Mouse (Mus musculus) cerebellum, adult 11-12 months (tissue): ENCODE measurements at regions not wholly inside any gene's neighbourhood (a gene's known extent, or its start where the extent isn't known, plus 50 kb on each side); places are given as distances from the start of the nearest gene placed in this dataset.

Experiments used
- DNase-seq: peaks from one replicate; pipeline ENCODE4 v3.0.0; 2022

GRCm38 (mm10) chr13:81852309-81852978 is 69.6 kb downstream of the Cetn3 start:
- no peak for DNase-seq

- DNase-seq, result no peak
Observed at GRCm38 (mm10) chr13:81856072-81856471, 73.2 kb downstream of the Cetn3 start.

DNA sequence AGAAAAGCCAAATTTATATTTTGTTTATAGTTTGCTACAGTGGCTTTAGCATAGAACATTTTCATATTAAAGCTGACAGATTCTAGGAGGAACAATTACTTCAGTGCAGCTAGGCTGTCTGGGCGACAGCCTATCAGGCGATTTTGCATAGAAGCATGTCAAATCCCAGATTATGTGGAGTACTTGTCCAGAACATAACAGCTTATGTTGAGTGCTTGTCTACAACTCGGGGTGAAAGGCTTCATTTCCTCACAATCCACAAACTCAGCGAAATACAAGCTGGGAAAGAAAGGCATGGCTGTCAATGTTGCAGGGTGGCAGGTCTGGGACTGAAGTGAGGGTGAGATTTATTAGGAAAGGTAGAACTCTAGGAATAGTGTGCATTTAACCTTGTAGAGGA is 77.8 kb downstream of the Cetn3 start:
- DNase-seq, result no peak

DNA sequence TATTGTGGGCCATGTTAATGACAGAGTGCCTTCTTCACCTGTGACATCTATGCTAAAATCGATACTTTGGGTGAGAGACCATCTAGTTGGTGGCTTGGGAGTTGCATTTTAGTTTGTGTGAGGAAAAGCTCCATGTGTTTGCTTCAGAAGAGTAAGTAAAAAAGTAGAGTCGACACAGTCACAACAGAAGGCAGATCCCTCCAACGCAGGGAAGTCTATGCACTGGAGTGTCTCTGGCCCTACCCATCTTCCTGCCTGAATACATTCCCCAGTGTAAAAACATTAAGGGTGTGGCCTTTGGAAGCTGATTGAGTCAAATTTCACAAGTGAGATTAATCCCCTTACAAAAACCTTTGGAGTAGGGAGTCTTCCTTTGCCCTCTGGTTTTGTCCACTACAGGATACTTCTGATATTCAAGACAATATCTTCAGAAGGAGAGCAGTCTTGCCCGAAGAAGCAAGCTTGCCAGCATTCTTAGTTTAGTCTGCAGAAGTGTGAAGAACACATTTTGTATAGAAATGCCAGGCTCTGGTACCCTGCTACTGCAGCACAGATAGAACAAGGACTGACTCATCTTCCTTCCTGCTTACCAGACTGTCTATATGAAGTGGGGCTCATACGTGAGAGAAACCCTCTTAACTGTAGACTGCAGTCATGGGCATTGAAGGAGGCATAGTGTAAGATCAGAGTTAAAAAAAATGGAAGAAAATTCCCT is 79.2 kb downstream of the Cetn3 start:
- no peak for DNase-seq

GRCm38 (mm10) chr13:81871226-81871625 is 88.3 kb downstream of the Cetn3 start:
- DNase-seq, result no peak

- DNase-seq, result no peak
Observed at GRCm38 (mm10) chr13:81885879-81886278, 103.0 kb downstream of the Cetn3 start.

GRCm38 (mm10) chr13:81930266-81930665 is 147.4 kb downstream of the Cetn3 start:
- DNase-seq, result no peak

- DNase-seq, result no peak
Observed at GRCm38 (mm10) chr13:81931199-81931598, 148.3 kb downstream of the Cetn3 start.

- DNase-seq, result no peak
Observed at GRCm38 (mm10) chr13:81937061-81937460, 154.2 kb downstream of the Cetn3 start.

- DNase-seq, result peak; percentile 38
Observed at GRCm38 (mm10) chr13:81944047-81944446, 161.2 kb downstream of the Cetn3 start.

DNA sequence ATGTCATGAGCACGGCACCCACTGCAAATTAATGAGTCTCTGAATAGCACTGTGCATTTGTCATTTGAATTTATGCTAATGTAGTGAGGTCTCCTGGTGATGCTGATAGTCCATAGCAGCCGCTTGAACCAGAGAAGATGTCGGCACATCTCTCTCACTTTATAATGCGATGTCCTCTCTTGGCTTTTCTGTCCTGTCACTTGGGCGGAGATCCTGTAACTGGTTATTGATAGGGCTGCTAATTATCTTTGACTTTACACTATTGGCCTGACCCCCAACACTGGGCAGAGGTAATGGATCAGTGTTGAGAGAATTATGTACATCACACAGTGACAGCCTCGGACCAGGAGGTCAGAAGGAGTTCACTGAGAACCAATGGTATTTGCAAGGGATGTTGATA is 161.6 kb downstream of the Cetn3 start:
- no peak for DNase-seq

DNA sequence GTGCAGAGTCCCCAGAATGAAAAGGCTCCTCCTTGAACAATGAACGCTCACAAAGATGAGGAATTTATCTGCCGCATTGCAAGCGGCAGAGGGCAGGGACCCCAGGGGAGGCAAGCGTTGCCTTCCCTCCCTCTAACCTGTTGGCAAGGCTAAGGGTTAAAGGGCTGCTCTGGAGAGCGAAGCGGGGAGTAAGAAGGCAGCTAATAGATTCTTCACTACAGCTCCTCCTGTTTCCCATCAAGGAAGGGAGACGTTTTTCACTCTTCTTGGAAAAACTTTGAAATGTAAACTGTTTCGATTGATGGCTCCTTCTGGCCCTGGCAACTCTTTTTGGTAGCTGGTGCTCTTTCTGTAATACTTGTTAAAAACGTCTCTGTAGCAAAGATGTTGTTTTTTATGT is 162.9 kb downstream of the Cetn3 start:
- DNase-seq, result no peak

DNA sequence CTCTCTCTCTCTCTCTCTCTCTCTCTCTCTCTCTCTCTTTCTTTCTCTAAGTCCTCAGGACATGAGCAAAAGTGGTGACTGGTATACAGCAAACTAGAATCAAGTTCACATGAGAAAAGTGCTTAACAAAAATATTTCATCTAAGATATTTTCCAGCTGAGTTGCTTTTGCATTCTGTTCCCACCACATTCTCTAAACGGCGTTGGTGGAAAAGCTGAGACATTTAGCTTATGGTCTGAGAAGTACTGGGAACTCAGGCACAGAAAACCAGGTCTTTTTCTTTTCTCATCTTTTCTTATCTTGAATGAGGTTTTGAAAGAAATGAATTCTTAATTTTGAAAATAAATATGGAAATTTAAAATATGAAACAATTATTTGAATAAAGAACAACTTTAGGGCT is 182.6 kb downstream of the Cetn3 start:
- DNase-seq, result no peak

GRCm38 (mm10) chr13:81975878-81976277 is 193.0 kb downstream of the Cetn3 start:
- no peak for DNase-seq

GRCm38 (mm10) chr13:81978003-81978402 is 195.1 kb downstream of the Cetn3 start:
- DNase-seq, result no peak

- DNase-seq, result no peak
Observed at GRCm38 (mm10) chr13:81979289-81979688, 196.4 kb downstream of the Cetn3 start.

DNA sequence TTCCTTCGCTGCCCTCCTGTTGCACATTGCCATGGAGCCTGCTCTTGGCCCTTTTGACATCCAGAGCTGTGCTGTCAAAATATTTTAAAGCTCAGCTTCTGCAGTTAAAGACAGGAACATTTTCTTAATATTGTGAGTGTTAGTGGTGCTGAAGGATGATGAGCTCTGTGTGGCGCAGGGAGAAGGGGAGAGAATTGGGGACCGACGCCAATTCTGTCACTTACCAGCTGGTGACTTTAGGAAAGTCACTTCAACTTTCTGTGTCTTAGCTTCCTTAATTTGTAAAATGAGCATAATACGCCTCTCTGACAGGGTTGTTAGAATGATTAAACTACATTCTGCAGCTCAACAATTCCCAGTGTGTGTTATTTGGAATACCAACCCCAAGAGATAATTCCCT is 197.2 kb downstream of the Cetn3 start:
- no peak for DNase-seq

GRCm38 (mm10) chr13:81982491-81982890 is 199.6 kb downstream of the Cetn3 start:
- no peak for DNase-seq

DNA sequence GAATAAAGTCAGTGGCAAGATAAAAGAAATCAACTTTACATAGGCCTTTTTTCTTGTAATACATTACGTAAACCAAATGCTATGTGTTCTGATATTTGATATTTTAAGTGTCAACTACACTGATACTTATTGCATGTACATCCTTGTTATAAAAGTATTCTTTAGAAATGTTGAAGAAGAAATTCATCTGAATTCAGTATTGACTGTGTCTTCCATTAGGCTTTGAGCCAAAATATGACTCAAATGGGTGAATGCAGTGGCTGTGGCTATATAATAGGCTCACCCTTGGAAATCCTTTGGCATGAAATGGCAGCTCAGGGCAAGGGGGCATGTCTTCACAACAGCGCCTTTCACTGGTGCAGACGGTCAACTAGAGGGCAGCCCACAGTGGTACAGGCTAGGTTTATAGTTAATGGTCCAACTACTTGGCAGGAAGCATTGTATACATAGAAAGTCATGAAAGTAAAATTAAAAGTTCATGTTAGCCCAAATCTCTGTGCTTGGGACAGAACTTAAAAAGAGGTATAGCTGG is 217.9 kb downstream of the Cetn3 start:
- no peak for DNase-seq

- no peak for DNase-seq
Observed at GRCm38 (mm10) chr13:82005929-82006726, 223.3 kb downstream of the Cetn3 start.

GRCm38 (mm10) chr13:82007222-82007621 is 224.3 kb downstream of the Cetn3 start:
- no peak for DNase-seq

DNA sequence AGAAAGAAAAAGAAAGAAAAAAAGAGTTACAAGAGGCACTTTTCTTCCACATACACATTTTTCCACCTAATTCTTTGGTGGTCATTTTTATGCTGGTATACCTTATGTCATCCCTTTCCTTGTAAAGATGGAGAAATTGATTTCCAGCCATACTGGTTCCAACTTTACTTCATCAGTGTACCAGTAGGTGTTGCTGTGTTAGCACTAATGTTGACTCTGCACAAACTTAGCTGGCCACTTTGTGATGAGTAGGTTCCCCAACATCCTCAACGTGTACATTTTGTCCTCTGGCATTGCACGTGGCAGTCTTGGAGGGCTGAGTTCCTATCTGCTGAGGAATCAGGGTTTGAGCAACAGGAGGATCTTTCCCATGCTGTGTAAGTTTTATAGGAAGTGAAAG is 256.7 kb downstream of the Cetn3 start:
- DNase-seq, result no peak

DNA sequence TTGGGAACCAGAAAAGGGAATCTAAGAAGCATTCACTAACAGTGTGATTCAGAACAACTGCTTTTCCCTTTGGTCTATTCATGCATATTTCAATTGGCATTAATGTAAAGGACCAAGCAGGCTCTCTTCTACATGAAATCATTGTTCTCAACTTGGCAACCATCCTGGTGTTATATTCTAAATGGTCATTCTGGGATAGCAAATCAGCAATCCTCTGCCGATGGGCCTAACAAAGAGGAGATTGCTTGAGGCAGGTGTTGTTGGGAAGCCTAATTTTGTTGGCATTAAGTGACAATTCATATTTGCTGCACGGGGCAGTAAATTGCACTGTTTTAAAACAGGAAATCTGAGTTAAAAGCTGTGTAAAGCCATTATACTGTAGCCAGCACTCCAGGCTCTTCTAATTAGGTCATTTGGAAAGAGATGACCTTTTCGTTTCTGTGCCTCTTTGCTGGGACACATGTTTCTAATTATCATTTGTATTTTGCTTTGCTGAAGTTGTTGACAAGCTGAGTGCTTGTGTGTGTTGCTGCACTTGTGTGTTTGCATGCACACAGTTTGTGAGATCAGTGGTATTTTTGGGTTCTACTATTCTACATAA is 275.4 kb downstream of the Cetn3 start:
- DNase-seq, result no peak
